Mouse (Mus musculus): ENCODE measurements around the gene Akt1. TPM values are rescaled to one million over a fixed set of nuclear protein-coding genes. Genes with fewer than 3 reads are reported as not detected.
A peak's percentile ranks its signal among the peaks of the same experiment; 100 is the strongest.

Gene Akt1
- polyA plus RNA-seq, 1 experiment from 2014 or later: 80.0 TPM

DNA sequence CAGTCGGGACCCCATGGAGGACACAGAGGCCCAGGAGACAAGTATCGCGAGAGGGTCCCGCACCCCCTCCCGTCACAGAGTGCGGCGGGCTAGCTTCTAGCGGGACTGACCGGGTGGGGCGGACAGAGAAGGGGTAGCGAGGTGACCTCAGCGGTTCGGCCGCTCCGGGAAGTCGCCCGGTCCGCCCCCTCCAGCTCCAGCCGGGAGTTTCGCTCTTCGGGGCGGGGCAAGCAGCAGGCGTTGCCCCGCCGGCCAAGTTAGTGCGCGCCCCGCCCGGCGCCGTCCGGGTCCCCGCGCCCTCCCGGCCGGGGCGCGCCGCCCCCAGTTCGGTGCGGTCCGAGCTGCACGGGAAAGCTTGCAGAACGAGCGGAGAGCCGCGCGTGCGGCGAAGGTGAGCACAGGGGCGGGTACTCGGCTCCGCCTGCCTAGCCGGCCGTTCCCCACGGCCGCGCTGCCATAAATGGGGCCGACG, 3.9 kb upstream of the Akt1 start, which contains the start of gene Zbtb42:
Gene Zbtb42, plus strand, starts transcription at position 274 of the 472 bp plus-strand sequence.
- H3K27me3 ChIP-seq: peaks cover 71% of the 10 kb centered on the region
- peaks cover 38% of the 10 kb centered on the region for H3K4me1 ChIP-seq
- ATAC-seq (ENCODE audit: low FRiP score, low read depth): peak; percentile 47
- H3K9me3 ChIP-seq: no peaks in the 10 kb centered on the region
- H3K9ac ChIP-seq (replicated peaks): peak within 1 kb of the TSS; percentile 69
- no peaks in the 10 kb centered on the region for H3K36me3 ChIP-seq
- peak within 1 kb of the TSS; percentile 66 for H3K4me3 ChIP-seq
- peak within 1 kb of the TSS; percentile 49 for H3K27ac ChIP-seq (replicated peaks)
- peak within 1 kb of the TSS; percentile 91 for H3K4me2 ChIP-seq (replicated peaks)
- under 1% methylated on average over 59 of the region's 60 CpGs for WGBS

DNA sequence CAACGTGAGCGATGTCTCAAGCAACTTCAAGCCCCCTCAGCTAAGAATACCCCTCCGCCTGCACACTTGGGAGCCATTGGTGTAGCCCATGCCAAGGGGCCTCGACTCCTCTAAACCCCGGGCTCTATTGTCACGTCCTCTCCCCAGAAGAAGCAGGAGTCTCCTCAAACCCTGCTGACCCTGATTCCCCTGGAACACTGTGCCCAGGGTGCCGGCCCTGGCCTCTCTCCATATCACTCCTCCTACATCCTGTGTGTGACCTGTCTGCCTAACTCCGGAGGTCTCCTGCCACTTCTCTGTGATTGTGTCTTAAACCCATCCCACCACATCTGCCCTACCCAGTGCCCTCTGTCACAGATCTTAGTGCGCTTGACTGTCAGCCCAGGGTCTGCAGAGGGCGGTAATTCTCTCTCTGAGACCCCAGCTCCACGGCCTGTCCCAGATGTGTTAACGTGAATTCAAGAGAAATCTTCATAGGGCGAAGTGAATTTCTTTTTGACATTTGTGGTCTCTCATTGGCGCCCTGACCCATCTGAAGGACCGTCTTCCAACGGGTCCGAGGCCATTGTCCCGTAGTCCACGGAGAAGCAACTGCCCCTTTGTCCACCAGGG, 3.4 kb upstream of the Akt1 start:
- 20% methylated on average over 19 of the region's 19 CpGs for WGBS
- Histone ChIP-seq H3K36me3 (no peaks in the 10 kb centered on the region), H3K9ac (replicated peaks) (peak overlapping the region; percentile 69; the same call in 1 of the 2 replicates), H3K9me3 (no peaks in the 10 kb centered on the region), H3K27me3 (peaks cover 67% of the 10 kb centered on the region), H3K4me2 (replicated peaks) (peak overlapping the region; percentile 91), H3K27ac (replicated peaks) (peak overlapping the region; percentile 49; the same call in 1 of the 2 replicates), H3K4me1 (peaks cover 35% of the 10 kb centered on the region), H3K4me3 (peak overlapping the region; percentile 66)
- ATAC-seq (ENCODE audit: low FRiP score, low read depth): no peak

DNA sequence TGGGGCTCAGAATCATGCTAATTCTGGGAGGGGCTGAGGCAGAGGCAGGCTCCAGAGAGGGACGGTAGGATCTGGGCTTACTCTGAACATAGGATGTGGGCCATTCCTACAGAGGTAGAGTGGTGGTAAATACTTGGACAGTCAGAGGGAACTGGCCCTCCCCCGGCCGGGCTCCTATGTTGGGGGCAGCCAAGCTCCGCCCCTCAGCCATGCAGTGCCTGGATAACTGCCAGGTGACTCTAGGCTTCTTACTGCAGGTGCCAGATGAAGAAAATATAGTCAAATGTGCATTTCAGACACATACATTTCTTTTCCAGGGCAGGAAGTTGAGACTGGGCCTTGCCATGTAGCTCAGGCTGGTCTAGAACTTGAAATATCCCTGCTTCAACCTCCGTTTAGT, 2.4 kb upstream of the Akt1 start:
- Histone ChIP-seq H3K4me2 (replicated peaks) (no peak overlapping the region), H3K27ac (replicated peaks) (no peak overlapping the region), H3K9ac (replicated peaks) (no peak overlapping the region), H3K27me3 (peaks cover 59% of the 10 kb centered on the region), H3K4me1 (peaks cover 45% of the 10 kb centered on the region), H3K9me3 (no peaks in the 10 kb centered on the region), H3K4me3 (no peak overlapping the region), H3K36me3 (no peaks in the 10 kb centered on the region)
- no peak for ATAC-seq (ENCODE audit: low FRiP score, low read depth)
- WGBS: 63% methylated on average over 5 of the region's 5 CpGs

DNA sequence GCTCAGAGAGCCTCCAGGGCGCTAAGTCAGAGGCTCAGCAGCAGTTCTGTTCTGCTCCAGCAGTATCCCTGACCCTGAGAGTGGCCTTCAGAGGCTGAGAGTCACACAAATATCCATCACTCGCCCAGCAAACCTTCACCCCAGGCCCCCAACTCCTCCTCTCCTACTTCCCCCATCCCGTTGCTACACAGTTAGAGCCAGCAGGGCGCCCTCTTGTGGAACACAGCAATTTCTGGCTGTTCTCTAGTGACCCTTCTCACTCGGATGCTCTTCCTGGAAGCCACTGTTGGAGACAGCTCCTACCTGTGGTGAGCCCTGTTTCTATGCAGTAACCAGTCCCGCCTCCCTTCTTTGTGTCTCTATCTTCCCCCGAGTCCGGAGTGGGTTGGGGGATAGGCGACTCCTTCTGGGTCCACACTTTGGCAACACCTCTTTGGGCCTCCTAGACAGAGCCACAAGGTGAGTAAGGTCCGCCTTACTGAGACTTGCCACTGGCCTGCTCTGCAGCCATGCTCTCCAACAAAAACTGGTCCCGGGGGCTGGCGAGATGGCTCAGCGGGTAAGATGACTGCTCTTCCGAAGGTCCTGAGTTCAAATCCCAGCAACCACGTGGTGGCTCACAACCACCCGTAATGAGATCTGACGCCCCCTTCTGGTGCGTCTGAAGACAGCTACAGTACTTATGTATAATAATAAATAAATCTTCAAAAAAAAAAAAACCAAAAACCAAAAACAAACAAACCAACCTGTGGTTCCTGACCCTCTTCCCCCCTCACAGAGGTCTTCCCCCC, 756 bp upstream of the Akt1 start:
- Histone ChIP-seq H3K36me3 (peaks cover 10% of the 10 kb centered on the region), H3K27ac (replicated peaks) (peak overlapping the region; percentile 96), H3K4me1 (peaks cover 61% of the 10 kb centered on the region), H3K9ac (replicated peaks) (peak overlapping the region; percentile 100), H3K27me3 (peaks cover 45% of the 10 kb centered on the region), H3K4me3 (peak overlapping the region; percentile 98), H3K4me2 (replicated peaks) (peak overlapping the region; percentile 88), H3K9me3 (no peaks in the 10 kb centered on the region)
- 16% methylated on average over 18 of the region's 18 CpGs for WGBS
- peak; percentile 20 for ATAC-seq (ENCODE audit: low FRiP score, low read depth)

DNA sequence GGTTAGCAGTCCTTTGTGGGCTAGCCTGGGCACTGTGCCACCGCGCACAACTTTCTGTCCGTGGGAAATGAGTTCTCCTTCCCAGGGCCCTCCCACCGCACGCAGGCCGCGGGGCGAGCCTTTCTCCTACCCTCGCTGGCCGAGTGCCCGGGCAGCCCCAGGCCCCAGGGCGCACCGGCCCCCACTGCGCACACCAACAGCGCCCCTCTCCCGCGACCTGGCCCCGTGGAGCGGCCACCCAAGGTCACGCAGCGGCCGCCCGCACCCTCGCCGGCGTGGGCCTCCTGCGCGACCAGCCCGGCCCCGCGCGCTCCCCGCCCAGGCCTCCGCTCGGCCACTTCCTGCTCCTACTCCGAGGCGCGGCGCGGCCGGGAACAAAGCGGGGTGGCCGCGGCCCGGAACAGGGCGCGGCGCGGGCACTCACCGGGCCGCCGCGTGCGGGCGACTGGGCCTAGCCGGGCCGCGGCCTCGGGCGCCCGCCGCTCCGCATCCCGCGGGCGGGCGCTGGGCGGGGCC, 1.1 kb downstream of the Akt1 start:
- H3K27ac ChIP-seq (replicated peaks): peak overlapping the region; percentile 96
- H3K36me3 ChIP-seq: peaks cover 28% of the 10 kb centered on the region
- H3K27me3 ChIP-seq: peaks cover 27% of the 10 kb centered on the region
- ATAC-seq (ENCODE audit: low FRiP score, low read depth): peak; percentile 20
- H3K9me3 ChIP-seq: no peaks in the 10 kb centered on the region
- H3K4me1 ChIP-seq: peaks cover 52% of the 10 kb centered on the region
- WGBS: under 1% methylated on average over 45 of the region's 68 CpGs
- H3K4me3 ChIP-seq: peak overlapping the region; percentile 98
- H3K9ac ChIP-seq (replicated peaks): peak overlapping the region; percentile 100
- peak overlapping the region; percentile 88 for H3K4me2 ChIP-seq (replicated peaks)

DNA sequence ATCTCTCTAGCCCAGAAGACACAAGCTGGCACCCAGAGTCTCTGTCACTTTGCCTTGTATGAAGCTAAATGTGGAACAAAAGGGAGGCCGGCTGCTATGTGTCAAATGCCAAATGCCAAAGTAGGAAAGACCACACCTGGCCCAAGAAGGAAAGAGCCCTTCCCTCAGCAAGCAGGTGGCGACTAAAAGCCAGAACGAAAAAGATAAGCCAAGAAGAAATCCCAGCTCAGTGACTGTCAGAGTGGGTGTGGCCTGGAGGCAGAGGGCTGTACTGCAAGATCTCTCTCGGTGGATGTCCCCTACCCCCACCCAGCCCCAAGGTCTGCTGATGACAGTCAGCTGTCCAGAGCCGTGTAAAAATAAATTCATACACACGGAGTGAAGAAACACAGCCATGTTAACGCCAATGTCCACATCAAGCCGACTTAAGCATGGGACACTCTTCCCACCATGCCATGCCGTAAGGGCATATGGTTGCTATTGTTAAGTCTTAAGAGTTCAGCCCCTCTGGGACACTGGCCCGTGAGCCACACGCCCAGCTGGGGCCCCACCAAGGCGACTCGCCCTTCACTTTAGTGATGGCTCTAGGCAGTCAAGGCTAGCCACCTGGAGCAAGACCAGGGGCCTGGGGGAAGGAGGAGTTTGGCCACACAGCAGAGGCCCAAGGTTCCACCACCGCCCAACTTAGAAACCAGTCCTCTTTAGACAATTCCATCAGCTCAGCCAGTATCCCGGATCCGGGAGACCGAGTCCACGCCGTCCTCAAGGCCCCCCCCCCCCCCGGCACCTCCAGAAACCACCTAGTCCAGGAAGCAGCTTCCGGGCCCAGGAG, 1.7 kb downstream of the Akt1 start:
- peak overlapping the region; percentile 88 for H3K4me2 ChIP-seq (replicated peaks)
- WGBS: 6% methylated on average over 21 of the region's 21 CpGs
- H3K9me3 ChIP-seq: no peaks in the 10 kb centered on the region
- peaks cover 35% of the 10 kb centered on the region for H3K36me3 ChIP-seq
- H3K9ac ChIP-seq (replicated peaks): peak overlapping the region; percentile 100
- peaks cover 51% of the 10 kb centered on the region for H3K4me1 ChIP-seq
- H3K27ac ChIP-seq (replicated peaks): peak overlapping the region; percentile 96
- H3K4me3 ChIP-seq: peak overlapping the region; percentile 98
- peaks cover 20% of the 10 kb centered on the region for H3K27me3 ChIP-seq
- ATAC-seq (ENCODE audit: low FRiP score, low read depth): peak; percentile 36

DNA sequence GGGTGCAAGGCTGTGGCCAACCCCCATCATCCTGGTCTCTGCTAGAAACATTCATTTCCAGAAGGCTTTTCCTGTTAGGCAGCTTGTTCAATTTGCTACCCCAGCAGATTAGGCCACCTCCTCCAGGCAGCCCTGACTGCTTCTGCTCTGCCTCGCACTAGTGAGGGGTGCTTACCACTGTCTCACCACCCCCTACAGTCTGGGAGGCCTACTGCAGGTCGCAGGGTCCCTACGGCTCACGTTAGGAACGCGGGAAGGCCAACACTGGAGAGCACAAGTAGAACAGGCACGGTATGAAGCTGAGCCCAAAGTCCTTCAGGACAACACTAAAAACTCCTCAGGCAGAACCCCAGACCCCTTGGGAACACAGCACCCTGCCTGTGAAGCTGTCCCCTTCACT, 2.8 kb downstream of the Akt1 start:
- peaks cover 10% of the 10 kb centered on the region for H3K27me3 ChIP-seq
- H3K4me1 ChIP-seq: peaks cover 58% of the 10 kb centered on the region
- peak overlapping the region; percentile 98; the same call in 1 of the 2 replicates for H3K4me3 ChIP-seq
- no peaks in the 10 kb centered on the region for H3K9me3 ChIP-seq
- peaks cover 46% of the 10 kb centered on the region for H3K36me3 ChIP-seq
- 76% methylated on average over 7 of the region's 7 CpGs for WGBS
- peak overlapping the region; percentile 96; the same call in 1 of the 2 replicates for H3K27ac ChIP-seq (replicated peaks)
- no peak for ATAC-seq (ENCODE audit: low FRiP score, low read depth)
- peak overlapping the region; percentile 88 for H3K4me2 ChIP-seq (replicated peaks)
- peak overlapping the region; percentile 100; the same call in 1 of the 2 replicates for H3K9ac ChIP-seq (replicated peaks)

DNA sequence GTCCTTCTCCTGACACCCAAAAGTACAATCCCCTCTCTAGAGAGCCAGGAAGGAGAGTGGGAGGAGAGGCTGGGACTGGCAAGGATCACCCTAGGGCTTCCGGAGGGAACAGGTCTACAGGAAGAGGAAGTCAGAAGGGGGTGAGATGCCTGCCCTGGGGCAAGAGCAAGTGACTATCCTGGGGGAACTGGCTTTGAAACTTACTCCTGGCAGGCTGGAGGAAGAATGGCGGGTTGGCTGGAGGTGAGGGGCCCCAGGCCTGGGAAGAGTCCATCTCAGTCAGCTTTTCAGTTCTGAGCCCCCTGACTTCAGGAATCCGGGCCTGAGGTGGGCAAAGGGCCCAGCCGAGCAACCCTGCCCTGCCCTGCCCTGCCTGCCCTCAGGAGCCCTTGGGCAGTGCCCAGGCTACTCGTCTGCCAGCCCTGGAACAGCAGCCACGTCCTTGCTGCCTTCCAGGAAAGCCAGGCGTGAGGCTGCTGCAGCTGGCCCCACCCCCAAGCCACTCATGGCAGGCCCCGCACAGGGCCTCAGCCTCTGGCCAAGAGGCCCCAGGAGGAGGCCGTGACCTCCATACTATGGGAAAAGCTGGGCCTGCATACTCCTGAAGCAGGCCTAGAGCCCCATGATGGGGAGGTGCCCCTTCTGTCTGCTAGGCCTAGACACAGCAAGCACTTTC, 3.8 kb downstream of the Akt1 start:
- peak overlapping the region; percentile 88 for H3K4me2 ChIP-seq (replicated peaks)

DNA sequence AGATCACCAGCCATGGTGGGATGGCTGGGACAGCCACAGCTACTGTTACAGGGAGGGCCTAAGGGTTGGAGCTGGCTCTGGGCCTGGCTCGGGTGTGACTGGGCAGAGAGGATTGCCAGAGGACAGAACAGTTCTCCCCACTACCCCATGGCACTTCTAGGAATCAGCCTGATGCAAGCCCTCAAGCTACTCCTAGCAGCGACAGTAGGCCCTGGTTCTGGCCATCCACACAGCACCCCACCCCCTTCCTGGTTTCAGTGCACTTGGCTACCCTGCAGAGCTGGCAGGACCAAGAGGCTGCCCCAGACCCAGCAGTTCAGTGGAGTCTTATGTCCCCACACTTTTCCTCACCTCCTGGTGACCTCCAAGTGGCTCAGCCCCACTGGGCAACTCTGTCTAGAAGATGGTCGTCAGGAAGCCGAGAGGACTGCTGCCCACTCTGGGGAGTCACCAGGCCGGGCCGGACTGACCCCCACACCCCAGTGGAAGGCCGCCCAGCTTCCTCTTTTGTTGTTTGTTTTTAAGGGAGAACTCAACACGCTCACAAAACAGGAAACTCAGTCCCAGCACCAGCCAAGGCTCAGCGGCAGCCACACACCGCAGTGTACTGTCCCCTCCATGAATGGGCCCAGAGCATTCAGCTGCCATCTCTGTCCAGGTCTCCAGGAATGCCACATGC, 6.9 kb downstream of the Akt1 start:
- no peaks in the 10 kb centered on the region for H3K9me3 ChIP-seq
- H3K9ac ChIP-seq (replicated peaks): no peak overlapping the region
- H3K4me2 ChIP-seq (replicated peaks): no peak overlapping the region
- 90% methylated on average over 10 of the region's 10 CpGs for WGBS
- peaks cover 74% of the 10 kb centered on the region for H3K36me3 ChIP-seq
- ATAC-seq (ENCODE audit: low FRiP score, low read depth): no peak
- H3K27me3 ChIP-seq: no peaks in the 10 kb centered on the region
- no peak overlapping the region for H3K4me3 ChIP-seq
- H3K4me1 ChIP-seq: peaks cover 81% of the 10 kb centered on the region
- peak overlapping the region; percentile 32; the same call in 1 of the 2 replicates for H3K27ac ChIP-seq (replicated peaks)

More for the DNA sequence above, 3.8 kb downstream of the Akt1 start:
- no peak for ATAC-seq (ENCODE audit: low FRiP score, low read depth)
- Histone ChIP-seq H3K9ac (replicated peaks) (peak overlapping the region; percentile 53), H3K4me3 (0 out of 2 replicates have a peak overlapping the region, but pooled peaks have one; percentile 9), H3K4me1 (peaks cover 68% of the 10 kb centered on the region), H3K36me3 (peaks cover 56% of the 10 kb centered on the region), H3K27me3 (no peaks in the 10 kb centered on the region), H3K9me3 (no peaks in the 10 kb centered on the region), H3K27ac (replicated peaks) (no peak overlapping the region)
- 53% methylated on average over 9 of the region's 9 CpGs for WGBS

DNA sequence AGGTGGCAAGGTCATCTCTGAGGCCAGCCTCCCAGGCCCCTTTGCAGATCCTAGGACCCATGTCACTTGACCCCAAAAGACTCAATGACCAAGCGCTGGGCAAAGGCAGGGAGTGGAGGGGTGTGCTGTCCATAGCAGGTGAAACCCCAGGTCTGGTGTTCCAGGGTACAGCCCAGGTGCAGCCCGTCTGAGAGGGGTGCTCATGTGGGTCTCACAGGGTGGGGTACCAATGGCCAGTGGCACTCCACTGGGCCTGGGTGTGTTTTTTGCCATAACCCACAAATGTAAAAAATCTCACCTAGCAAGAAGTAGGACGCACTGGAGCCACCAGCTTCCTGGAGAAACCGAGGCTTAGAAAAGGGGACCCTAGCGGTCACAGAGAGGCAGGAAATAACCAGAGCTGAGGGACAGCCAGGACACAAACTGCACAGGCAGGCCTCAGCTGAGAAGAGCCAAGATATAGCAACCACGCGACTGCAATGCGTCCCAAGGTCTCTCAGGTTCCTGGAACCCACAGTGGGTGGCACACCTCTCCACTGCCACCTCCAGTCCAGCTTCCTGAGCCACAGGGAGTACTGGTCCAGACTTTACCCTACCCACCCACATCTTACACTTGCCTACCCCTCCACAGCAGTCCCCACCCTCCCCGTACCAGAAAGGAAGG, 8.7 kb downstream of the Akt1 start:
- no peak overlapping the region for H3K4me2 ChIP-seq (replicated peaks)
- no peak overlapping the region for H3K9ac ChIP-seq (replicated peaks)
- H3K27me3 ChIP-seq: no peaks in the 10 kb centered on the region
- no peak for ATAC-seq (ENCODE audit: low FRiP score, low read depth)
- H3K9me3 ChIP-seq: no peaks in the 10 kb centered on the region
- peak overlapping the region; percentile 96 for H3K27ac ChIP-seq (replicated peaks)
- WGBS: 92% methylated on average over 9 of the region's 9 CpGs
- H3K4me1 ChIP-seq: peaks cover 81% of the 10 kb centered on the region
- no peak overlapping the region; the same call in 1 of the 2 replicates for H3K4me3 ChIP-seq
- peaks cover 87% of the 10 kb centered on the region for H3K36me3 ChIP-seq
